Mouse (Mus musculus): ENCODE results near the gene Klhl29.

Gene Klhl29

DNA sequence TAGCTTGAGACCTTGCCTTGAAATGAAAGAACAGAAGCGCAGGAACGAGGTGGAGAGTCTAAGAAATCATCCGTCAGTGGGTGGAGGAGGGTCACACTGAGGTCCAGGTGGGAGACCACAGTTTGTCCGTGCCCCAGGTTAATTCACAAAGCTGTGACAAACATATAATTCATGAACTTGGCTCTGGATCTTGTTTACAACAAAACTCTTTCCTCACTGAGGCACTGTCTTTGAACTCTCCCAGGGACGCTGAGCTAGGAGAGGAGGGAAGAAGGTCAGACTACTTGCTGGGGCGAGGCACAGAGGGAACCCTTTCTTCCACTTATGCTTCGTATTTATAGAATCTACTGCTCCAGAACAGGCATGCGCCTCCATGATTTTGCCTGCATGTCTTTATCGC is 161.2 kb downstream of the Klhl29 start:
- no peak for DNase-seq

DNA sequence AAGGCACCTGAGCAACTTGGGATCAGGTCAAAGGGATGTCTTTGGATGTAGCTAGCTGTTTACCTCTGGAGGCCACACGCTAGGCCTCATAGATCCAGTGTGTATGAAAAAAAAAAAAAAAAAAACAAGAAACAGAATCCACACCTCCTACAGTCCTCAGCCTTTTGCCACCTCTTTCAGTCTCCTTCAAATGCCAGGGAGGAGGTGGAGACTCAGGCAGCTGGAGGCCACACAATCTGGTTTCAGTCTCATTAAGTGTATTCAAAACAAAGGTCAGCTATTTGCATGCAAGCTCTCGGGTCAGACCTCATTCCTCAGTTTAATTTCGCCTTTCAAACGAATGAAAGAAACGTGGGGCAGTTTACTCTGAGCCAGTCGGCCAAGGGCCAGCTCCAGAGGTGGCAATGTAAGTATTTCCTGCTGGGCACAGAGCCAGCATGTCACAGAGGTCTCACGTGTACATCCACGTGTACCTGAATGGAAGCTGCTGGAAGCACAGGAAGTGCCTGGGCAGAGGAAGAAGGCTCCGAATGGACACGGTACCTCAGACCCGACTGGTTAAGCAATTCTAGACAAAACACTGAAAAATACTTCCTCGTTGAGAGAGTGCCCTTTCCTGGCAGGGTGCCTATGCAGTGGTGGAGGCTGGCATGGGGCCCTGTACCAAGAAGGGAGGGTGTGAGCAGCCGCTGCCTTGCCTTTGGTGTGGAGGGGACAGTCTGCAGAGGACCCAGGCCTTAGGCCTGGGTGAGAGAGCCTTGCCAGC is 162.0 kb downstream of the Klhl29 start:
- DNase-seq: peak; percentile 75 to 79

- DNase-seq: peak; percentile 75
Observed at GRCm38 (mm10) chr12:5211884-5212283, 163.6 kb downstream of the Klhl29 start.

DNA sequence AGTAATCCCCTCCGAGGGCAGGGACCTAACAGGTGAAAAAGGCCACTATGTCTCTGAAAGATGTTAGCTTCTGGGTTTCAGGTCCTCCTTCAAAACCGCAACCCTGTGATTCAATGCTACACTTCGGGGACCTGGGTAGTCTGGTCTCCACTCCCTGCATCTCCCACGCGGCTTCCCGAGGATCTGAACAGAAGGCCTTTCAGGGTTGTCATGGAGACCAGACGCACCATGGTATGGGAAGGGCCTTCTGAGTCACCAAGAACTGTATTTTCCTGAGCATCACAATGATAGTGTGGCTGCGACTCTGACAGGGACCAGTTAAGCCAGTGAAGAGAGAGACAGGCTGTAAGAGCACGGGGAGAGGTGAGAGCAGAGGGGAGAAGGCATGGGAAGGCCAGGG is 164.7 kb downstream of the Klhl29 start:
- peak; percentile 60 to 66 for DNase-seq

DNA sequence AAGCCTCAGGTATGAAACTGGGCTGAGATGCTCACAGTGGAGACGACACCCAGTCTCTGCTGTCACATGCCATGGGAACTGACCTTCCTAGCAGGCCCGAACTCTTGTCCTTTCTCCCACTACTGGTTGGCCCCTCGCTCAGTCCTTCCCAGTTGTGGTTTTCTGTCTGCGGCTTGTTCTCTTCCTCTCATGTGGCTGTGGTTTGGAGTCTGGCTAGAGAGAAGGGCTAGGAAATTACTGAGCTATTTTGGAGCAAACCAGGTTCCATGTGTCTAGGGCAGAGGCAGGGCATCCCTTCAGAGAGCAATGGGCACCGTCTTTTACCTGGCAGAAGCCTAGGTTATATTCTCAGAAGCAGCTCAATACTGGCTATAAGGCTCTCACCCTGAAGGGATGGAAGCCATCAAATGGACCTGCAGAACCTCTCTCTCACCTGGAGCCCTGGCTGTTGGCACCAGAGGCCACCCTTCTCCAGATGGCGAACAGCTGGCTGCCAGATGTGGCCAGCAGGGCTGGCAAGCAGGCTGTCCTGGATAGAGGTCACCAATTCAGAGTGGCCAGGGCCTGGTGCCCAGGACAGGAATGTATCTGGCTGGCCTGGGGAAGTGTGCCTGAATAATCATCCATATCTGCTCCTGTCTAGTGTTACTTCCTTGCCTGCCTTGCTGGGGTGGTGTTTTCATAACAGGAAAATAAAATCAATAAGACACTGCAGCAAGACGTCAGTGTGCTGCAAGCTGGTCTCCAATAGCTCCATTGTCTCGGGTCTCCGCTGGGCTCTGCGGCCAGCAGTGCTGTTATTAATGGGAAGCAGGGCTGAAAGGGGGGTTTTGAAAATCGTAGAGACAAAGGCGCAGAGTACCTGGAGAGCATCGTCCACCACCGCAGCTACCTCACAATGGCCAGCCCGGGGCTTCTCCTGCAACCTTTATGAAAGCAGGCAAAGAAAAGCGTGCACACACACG is 167.3 kb downstream of the Klhl29 start:
- no peak for DNase-seq

DNA sequence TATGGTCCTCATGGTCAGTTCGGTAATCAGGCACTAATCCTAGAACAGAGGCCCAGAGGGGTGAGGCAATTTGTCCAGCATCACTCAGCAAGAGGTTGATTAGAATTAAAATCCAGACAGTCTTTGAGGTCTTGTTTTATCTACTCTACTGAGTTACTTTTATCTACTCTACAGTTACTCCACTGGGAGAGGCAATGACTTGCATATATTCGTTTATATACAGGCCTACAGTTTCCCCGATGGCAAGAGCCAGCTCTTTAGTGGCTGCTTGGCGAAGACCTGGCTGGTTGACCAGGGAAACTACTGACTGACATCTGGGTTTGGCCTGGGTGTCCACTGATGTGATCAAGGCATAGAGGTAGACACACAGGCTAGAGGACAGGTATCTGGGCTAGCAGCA is 168.3 kb downstream of the Klhl29 start:
- DNase-seq: no peak

DNA sequence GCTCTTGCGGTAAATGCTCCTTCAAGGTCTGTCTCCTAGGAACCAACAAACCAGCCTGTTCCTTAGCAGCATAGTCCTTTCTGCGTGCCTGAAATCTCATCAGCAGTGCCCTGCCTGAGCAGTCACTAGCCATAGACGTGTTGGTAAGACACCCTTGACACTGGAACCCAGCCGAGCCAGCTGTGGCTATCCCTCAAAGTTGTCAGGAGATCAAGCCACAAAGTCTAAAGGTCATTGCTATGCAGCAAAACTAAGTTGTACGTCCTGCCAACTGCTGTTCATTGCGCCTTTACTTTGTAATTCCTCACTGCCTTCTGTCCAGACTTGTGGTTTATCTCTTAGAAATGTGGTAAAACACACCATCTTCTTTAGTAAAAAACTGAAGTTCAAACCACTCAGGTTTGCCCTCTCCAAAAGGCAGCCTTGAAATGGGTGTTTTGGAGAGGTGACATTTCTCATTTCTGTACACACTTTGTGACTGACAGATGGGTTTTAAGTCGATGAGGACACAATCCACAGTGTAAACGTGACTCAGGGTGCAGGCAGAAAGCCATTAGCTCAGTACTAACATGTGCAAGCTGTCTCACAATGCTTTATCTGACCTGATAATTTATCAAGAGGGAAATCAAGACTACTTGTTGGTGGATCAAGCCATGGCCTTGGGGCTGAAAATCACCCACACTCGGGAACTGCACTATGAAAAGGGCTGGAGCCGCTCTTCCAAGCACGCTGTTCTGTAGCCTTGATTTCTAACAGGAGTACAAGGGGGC is 171.2 kb downstream of the Klhl29 start:
- no peak for DNase-seq

DNA sequence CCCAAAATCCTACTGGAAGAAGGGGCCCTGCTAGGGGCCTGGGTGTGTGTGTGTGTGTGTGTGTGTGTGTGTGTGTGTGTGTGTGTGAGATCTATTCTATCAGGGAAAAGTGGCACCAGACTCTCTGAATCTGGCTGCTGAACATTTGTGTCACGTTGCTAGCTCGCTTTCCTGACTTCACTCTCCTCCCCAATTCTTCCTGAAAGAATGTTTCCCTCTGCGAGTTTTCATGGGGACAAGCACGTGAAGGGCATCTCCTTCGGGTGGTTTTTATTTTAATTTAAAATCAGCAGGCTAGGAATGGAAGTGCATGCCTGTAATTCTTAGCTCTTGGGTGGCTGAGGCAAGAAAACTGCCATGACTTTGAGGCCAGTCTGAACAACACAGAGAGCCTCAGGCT is 172.1 kb downstream of the Klhl29 start:
- DNase-seq: no peak

DNA sequence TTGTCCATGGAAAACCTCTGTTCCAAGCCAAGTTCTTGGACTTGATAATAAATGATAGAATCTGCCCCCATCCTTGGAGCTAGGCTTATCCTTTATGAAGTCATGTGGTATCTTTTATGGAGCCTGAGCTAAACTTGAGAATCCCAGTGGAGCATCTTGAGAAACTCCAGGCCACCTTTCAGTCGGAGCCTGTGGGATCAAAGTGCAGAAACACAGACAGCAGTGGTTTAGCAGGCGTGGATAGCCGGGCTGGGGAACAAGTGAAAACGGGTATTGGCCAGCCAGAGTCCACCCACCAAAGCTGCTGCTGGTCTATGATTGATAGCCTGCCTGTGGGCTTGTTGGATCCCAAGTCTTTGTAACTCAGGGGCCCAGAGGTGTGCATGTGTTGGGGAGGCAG is 177.2 kb downstream of the Klhl29 start:
- DNase-seq: no peak

DNA sequence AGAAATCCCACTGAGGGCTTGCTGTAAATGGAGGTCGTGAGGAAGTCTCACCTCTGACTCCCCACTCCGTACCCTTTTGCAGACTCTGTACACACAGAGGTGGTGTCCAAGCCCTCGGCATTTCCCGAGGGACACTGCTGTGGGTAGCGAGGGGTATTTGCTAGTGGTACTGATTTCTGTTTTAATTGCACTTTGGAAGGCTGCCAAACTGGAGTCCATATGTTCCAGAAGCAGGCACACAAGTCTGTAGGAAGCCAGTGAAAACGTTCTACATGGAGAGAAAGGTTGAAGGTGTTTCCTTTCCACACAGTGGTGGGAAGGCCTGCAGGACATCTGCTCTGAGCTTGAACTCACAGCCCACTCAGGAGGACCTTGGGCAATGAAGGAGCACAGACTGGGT is 181.3 kb downstream of the Klhl29 start:
- no peak for DNase-seq

- DNase-seq: peak; percentile 81 to 82
Observed at GRCm38 (mm10) chr12:5192380-5192718, 183.1 kb downstream of the Klhl29 start.

- peak; percentile 87 to 92 for DNase-seq
Observed at GRCm38 (mm10) chr12:5191628-5192379, 183.7 kb downstream of the Klhl29 start.

GRCm38 (mm10) chr12:5191206-5191605 is 184.3 kb downstream of the Klhl29 start:
- DNase-seq: no peak

DNA sequence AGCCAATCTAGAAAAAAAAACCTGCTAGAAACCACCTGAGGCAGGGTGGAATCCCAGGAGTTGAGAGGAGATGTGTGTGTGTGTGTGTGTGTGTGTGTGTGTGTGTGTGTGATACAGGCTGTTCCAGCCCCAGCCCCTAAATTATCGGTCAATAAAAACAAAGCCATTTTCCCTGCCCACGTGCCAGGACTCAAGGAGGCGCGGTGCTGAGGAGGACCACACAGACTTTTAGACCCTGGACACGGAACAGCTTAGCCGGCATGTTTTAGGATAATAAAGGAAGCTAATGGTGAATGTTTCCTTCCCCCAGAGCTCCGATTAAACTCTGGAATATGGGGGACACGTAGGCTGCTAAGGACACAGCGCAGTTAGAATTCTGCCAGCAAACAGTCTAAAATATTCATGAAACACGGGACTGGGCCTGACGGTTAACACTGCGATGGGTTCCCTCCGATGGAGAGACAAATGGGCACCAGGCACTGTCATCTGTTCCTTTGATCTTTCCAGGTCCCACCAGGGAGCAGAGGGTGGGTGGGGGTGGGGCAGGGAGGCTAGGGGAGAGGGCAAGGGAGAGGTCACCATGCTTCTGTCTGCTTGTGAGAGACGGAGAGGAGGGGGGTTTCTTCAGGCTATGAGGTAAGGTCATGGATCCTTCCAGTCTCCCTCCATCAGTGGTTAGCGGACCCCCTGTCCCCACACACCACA is 185.9 kb downstream of the Klhl29 start:
- DNase-seq: no peak

DNA sequence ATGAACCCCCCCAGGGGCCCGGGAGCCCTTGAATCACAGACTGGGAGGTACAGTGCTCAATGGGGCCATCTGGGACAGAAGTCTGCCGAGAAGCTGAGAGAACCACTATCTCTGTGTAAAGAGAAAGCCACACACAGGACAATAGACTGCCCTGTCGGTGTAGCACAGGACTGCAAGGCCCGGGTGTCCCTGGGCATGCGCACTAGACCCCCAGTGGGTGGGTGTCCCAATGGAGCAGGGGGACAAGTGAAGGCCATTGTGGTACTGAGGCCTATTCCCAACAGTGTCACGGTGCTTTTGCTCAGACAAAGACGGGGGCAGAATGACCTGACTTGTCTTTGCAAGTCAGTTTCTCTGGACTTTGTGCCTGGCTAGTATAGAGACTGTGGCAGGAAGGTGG is 186.6 kb downstream of the Klhl29 start:
- peak; percentile 52 to 54 for DNase-seq

DNA sequence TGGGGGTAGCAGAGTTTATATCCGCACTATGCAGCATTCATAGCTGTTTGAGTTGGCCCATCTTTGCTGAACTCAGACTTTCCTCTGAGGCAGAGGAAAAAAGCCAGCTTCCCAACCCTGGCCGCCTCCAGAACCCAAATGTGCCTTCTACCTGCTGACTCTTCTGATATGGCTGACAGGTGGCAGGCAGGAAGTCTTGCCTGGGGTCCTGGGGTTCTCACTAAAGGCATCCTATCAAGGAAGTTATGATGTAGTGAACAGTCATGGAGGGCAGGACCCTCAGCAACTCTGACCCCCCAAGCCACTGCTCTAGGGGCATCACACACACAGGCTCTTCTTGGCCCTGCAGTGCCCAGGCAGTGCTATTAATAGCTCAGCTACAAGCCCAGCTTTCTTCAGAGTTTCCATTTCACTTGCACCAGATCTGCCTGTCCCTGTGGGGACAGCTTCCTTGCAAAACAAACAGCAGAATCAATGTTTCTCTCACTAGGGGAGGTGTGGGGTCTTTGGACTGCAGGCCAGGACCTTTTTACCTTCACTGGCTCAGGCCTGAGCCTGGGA is 187.6 kb downstream of the Klhl29 start:
- DNase-seq: no peak

- peak; percentile 96 to 97 for DNase-seq
Observed at GRCm38 (mm10) chr12:5186645-5187044, 188.8 kb downstream of the Klhl29 start.

DNA sequence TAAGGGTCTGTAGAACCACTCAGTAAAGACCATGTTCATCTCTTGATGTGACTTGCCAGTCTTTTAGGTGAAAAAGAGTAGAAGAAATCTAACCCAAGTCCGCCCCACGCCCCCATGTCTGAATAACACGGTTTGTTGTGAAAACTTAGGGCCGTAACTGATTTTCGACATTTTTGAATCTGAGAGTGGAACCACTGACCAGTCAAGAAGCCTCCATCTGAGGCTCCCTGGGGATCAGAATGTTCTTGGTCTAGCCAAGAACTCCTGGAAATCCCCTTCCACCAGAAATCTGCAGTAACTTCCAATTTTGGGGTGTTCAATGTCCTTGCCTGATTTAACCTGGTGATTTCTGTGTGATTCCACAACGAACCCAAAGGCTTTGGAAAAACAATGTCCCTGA is 189.9 kb downstream of the Klhl29 start:
- DNase-seq: no peak

DNA sequence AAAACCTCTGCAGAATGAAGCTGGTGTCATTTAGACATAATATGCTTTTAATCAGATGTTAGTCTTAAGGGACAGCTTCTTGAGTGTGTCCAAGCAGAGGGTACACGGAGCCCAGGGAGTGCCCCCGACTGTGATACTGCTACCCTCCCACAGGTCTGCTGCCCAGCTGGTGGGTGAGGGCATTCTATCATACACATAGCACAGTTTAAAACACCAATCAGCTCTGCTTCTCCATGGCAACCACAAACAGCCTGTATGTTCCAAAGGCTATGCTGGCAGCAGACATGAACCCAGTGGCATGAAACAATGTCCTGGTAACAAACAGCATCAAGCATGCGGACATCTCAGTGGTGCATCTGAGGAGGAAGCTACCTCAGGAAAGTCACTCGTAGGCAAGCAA is 192.9 kb downstream of the Klhl29 start:
- no peak for DNase-seq

DNA sequence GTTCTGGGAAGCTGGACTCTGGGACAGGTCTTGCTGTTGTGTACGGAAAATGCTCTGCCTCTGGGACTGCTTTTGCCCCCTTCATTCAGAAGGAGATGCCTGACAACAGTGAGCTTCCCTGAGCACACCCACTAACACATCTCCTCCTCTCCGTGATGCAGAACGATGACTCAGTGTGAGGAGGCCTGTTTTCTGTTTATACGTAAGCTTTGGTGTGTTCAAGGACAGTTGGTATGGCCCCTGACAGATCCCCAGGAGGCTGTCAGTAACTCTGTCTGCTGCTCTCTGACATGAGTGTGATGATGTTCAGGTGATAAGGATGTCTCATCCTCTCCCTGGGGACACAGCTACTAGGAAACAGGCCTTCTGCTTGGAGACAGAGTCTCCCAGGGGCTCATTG is 193.3 kb downstream of the Klhl29 start:
- DNase-seq: no peak

- peak; percentile 62 to 72 for DNase-seq
Observed at GRCm38 (mm10) chr12:5176716-5177341, 198.7 kb downstream of the Klhl29 start.

Data from cerebellum, postnatal 10 days (tissue).